9 mouse cellular contexts compared by ENCODE assay signal in the genomic region with DNA sequence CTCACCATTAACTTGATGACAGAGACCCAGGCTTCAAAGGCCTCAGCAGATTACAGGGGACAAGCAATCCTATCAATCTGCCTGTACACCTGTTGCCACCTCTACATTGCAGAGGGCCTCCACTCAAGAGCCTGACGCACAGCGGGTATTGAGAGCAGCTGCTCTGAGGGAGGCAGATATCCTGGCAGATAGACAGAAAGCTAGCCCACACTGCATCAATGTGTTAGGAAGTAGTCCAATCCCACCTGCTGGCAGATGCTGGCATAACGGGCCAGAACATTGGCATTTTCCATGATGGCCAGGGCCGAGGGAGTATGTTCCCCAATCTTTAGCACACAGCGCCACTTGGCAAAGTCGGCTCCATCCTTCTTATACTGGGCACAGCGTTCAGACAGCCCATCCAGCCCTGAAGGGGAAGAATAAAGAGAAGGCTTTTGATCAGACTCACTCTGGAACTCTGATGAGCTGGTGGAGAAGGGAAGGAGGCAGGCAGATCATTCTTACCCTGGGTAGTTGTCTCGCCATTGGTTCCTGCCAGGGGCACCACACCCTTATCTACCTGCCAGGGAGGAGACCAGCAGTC. TPM values are rescaled to one million over a fixed set of nuclear protein-coding genes. Genes with fewer than 3 reads are reported as not detected.
A peak's percentile ranks its signal among the peaks of the same experiment; 100 is the strongest.
DNase-seq lines count a peak whose midpoint lies in the region; ATAC-seq and TF ChIP-seq lines count a peak whose summit lies in the region.
"Had no signal": no experiment of that assay in that cellular context is flagged by ENCODE, and none has a peak within 500 bp of the region (broad histone marks: within the 10 kb centered on the region; RNA-seq: fewer than 3 reads in every experiment).

No protein-coding gene starts in this region.

- WGBS in forebrain, postnatal 0 days: 58% methylated on average over 8 of the region's 8 CpGs
- WGBS in limb, embryonic 10.5 days: 80% methylated on average over 8 of the region's 8 CpGs

- TF ChIP-seq CTCF in gastrocnemius, adult 2 months (IDR thresholded peaks at IDR 0.05): peak; percentile 42; the same call in 1 of the 2 replicates
- TF ChIP-seq CTCF in forebrain, postnatal 0 days (IDR thresholded peaks at IDR 0.05; ENCODE audit: low read depth): peak; percentile 48

- DNase-seq in gastrocnemius, adult 2 months: peak; percentile 62
- no peak for DNase-seq in gastrocnemius, postnatal 14 days
- DNase-seq in thymus, postnatal 0 days (ENCODE audit: low spot score): peak; percentile 41
- DNase-seq in thymus, postnatal 25 days: no peak
- no peak for DNase-seq in forebrain, postnatal 0 days
- no peak for DNase-seq in limb, embryonic 10.5 days (ENCODE audit: low spot score)
- peak; percentile 54 for DNase-seq in retina, embryonic 14.5 days (ENCODE audit: low spot score)
- no peak for DNase-seq in embryo, embryonic 9.5 days (ENCODE audit: extremely low spot score)

- intact Hi-C loops in gastrocnemius, adult 2 months (cut with DNase I): loop anchor here (10.0 kb wide), 1 partner anchor 332 kb away; a partner anchor contains a TSS
- intact Hi-C loops in gastrocnemius, postnatal 14 days (cut with DNase I; ENCODE audit: low total_unique reads): no loop called here

- no peak overlapping the region for H3K4me2 ChIP-seq in forebrain, postnatal 0 days (ENCODE audit: low read depth)

- H3K4me1 ChIP-seq in forebrain, postnatal 0 days (ENCODE audit: insufficient read depth): peaks cover 9% of the 10 kb centered on the region
- peaks cover 56% of the 10 kb centered on the region for H3K4me1 ChIP-seq in limb, embryonic 10.5 days

- no peaks in the 10 kb centered on the region for H3K27me3 ChIP-seq in forebrain, postnatal 0 days (ENCODE audit: insufficient read depth, low read length)
- no peaks in the 10 kb centered on the region for H3K27me3 ChIP-seq in limb, embryonic 10.5 days (ENCODE audit: low read depth, poor library complexity, severe bottlenecking)

- peak overlapping the region; percentile 99 for H3K27ac ChIP-seq in gastrocnemius, adult 2 months
- no peak overlapping the region for H3K27ac ChIP-seq in forebrain, postnatal 0 days (ENCODE audit: low read depth, low read length)
- H3K27ac ChIP-seq in limb, embryonic 10.5 days: no peak overlapping the region

- no peaks in the 10 kb centered on the region for H3K9me3 ChIP-seq in forebrain, postnatal 0 days (ENCODE audit: low read length)
- no peaks in the 10 kb centered on the region for H3K9me3 ChIP-seq in limb, embryonic 10.5 days (replicated peaks)

- no peak for ATAC-seq in forebrain, postnatal 0 days

- H3K4me3 ChIP-seq in gastrocnemius, adult 2 months: peak overlapping the region; percentile 93
- no peak overlapping the region for H3K4me3 ChIP-seq in forebrain, postnatal 0 days (ENCODE audit: low read depth, low read length)
- 0 out of 2 replicates have a peak overlapping the region, but pooled peaks have one; percentile 13 for H3K4me3 ChIP-seq in limb, embryonic 10.5 days

- peaks cover 30% of the 10 kb centered on the region for H3K36me3 ChIP-seq in forebrain, postnatal 0 days (ENCODE audit: insufficient read depth)
- peaks cover 49% of the 10 kb centered on the region for H3K36me3 ChIP-seq in limb, embryonic 10.5 days

- H3K9ac ChIP-seq in forebrain, postnatal 0 days: peak overlapping the region; percentile 81; the same call in 1 of the 2 replicates

RNA-seq across cellular contexts. Expression of a gene that starts 1.0 kb away (rescaled TPM):
- 10 to 100 TPM; 61.1 to 64.6 TPM for total RNA-seq in gastrocnemius, adult 2 months (2021)
- 10 to 100 TPM; 12.5 to 14.2 TPM for total RNA-seq in gastrocnemius, postnatal 14 days (2021)
- 0.19 and 0.20 TPM in 2 replicates for polyA plus RNA-seq in thymus, postnatal 0 days (2015; fragmentation: Nextera tagmentation; extraction: Ambion mirVana)
- total RNA-seq in forebrain, postnatal 0 days (2014; rRNA removed): 33.2 and 34.4 TPM in 2 replicates
- polyA plus RNA-seq in forebrain, postnatal 0 days (2015; fragmentation: Nextera tagmentation; extraction: Ambion mirVana): 39.0 and 42.6 TPM in 2 replicates
- polyA plus RNA-seq in limb, embryonic 10.5 days (2016; fragmentation: Nextera tagmentation; extraction: Ambion mirVana): 0.20 and 0.21 TPM in 2 replicates
- polyA plus RNA-seq: liver, embryonic 16.5 days had no signal

RNA-seq across cellular contexts. Expression of a gene that starts 4.1 kb away (rescaled TPM):
- total RNA-seq in gastrocnemius, adult 2 months (2021): 10 to 100 TPM; 22.8 to 25.7 TPM
- 10 to 100 TPM; 28.0 to 33.6 TPM for total RNA-seq in gastrocnemius, postnatal 14 days (2021)
- polyA plus RNA-seq in thymus, postnatal 0 days (2015; fragmentation: Nextera tagmentation; extraction: Ambion mirVana): 306 TPM in 2 replicates
- total RNA-seq in forebrain, postnatal 0 days (2014; rRNA removed): 114 and 119 TPM in 2 replicates
- polyA plus RNA-seq in forebrain, postnatal 0 days (2015; fragmentation: Nextera tagmentation; extraction: Ambion mirVana): 161 and 172 TPM in 2 replicates
- 450 and 462 TPM in 2 replicates for polyA plus RNA-seq in limb, embryonic 10.5 days (2016; fragmentation: Nextera tagmentation; extraction: Ambion mirVana)

RNA-seq across cellular contexts. Expression of a gene that starts 15.2 kb away (rescaled TPM):
- total RNA-seq in gastrocnemius, adult 2 months (2021): under 1 TPM; 0.42 to 0.48 TPM
- under 1 TPM; 0.31 to 0.55 TPM for total RNA-seq in gastrocnemius, postnatal 14 days (2021)
- 0.28 and 0.48 TPM in 2 replicates for polyA plus RNA-seq in thymus, postnatal 0 days (2015; fragmentation: Nextera tagmentation; extraction: Ambion mirVana)
- 0.31 and 0.38 TPM in 2 replicates for total RNA-seq in forebrain, postnatal 0 days (2014; rRNA removed)
- polyA plus RNA-seq in forebrain, postnatal 0 days (2015; fragmentation: Nextera tagmentation; extraction: Ambion mirVana): 0.10 and 0.11 TPM in 2 replicates
- polyA plus RNA-seq in limb, embryonic 10.5 days (2016; fragmentation: Nextera tagmentation; extraction: Ambion mirVana): 0.23 and 0.53 TPM in 2 replicates

RNA-seq across cellular contexts. Expression of a gene that starts 19.7 kb away (rescaled TPM):
- 10 to 100 TPM; 74.6 to 93.1 TPM for total RNA-seq in gastrocnemius, adult 2 months (2021)
- total RNA-seq in gastrocnemius, postnatal 14 days (2021): 10 to 100 TPM; 52.4 to 64.9 TPM
- 153 and 180 TPM in 2 replicates for polyA plus RNA-seq in thymus, postnatal 0 days (2015; fragmentation: Nextera tagmentation; extraction: Ambion mirVana)
- 162 and 237 TPM in 2 replicates for total RNA-seq in forebrain, postnatal 0 days (2014; rRNA removed)
- polyA plus RNA-seq in forebrain, postnatal 0 days (2015; fragmentation: Nextera tagmentation; extraction: Ambion mirVana): 223 and 250 TPM in 2 replicates
- 51.7 and 84.9 TPM in 2 replicates for polyA plus RNA-seq in limb, embryonic 10.5 days (2016; fragmentation: Nextera tagmentation; extraction: Ambion mirVana)

RNA-seq across cellular contexts. Expression of a gene that starts 30.3 kb away (rescaled TPM):
- total RNA-seq in gastrocnemius, adult 2 months (2021): 1 to 10 TPM in 1 of 2 experiments, under 1 TPM in 1; 0.67 to 1.3 TPM
- total RNA-seq in gastrocnemius, postnatal 14 days (2021): 1 to 10 TPM in 1 of 2 experiments, under 1 TPM in 1; 0.92 to 1.8 TPM
- 1.6 TPM in 2 replicates for polyA plus RNA-seq in thymus, postnatal 0 days (2015; fragmentation: Nextera tagmentation; extraction: Ambion mirVana)
- total RNA-seq in forebrain, postnatal 0 days (2014; rRNA removed): 1.2 and 2.5 TPM in 2 replicates
- polyA plus RNA-seq in forebrain, postnatal 0 days (2015; fragmentation: Nextera tagmentation; extraction: Ambion mirVana): 0.93 and 0.97 TPM in 2 replicates
- 0.83 and 1.5 TPM in 2 replicates for polyA plus RNA-seq in limb, embryonic 10.5 days (2016; fragmentation: Nextera tagmentation; extraction: Ambion mirVana)

Comparison
In these comparisons a context has a peak if more than half of its experiments do, and no peak if none do; other contexts are left out.
1. DNase-seq: peak in gastrocnemius, adult 2 months (single experiment), thymus, postnatal 0 days (single experiment) and retina, embryonic 14.5 days (single experiment); none in gastrocnemius, postnatal 14 days (single experiment), thymus, postnatal 25 days (single experiment), forebrain, postnatal 0 days (single experiment), limb, embryonic 10.5 days (single experiment) and embryo, embryonic 9.5 days (single experiment).